Mouse (Mus musculus): ENCODE results near the gene Efcab11. TPM values are rescaled to one million over a fixed set of nuclear protein-coding genes. Genes with fewer than 3 reads are reported as not detected.

Efcab11 gene
- polyA plus RNA-seq, 1 experiment from 2014 or later, result 18.6 TPM

- Histone ChIP-seq H3K4me1 (ENCODE audit: control insufficient read depth, insufficient read depth, low read length) (no peaks in the 10 kb centered on the region), H3K27me3 (ENCODE audit: control insufficient read depth, insufficient read depth, low read length) (no peaks in the 10 kb centered on the region), H3K4me2 (ENCODE audit: low read depth) (no peak overlapping the region), H3K9ac (ENCODE audit: low read length) (no peak overlapping the region), H3K9me3 (ENCODE audit: control insufficient read depth, low read length) (no peaks in the 10 kb centered on the region), H3K4me3 (ENCODE audit: low read depth, low read length) (no peak overlapping the region), H3K36me3 (ENCODE audit: control insufficient read depth, insufficient read depth, low read length) (no peaks in the 10 kb centered on the region), H3K27ac (ENCODE audit: low read depth, low read length) (no peak overlapping the region)
- WGBS, result 79% methylated on average over 3 of the region's 3 CpGs
- DNase-seq (ENCODE audit: low spot score) (no peak), ATAC-seq (ENCODE audit: insufficient read depth, low FRiP score, low TSS enrichment) (no peak)
Measured at GRCm38 (mm10) chr12:99764053-99764452, 120.2 kb downstream of the Efcab11 start.

- ATAC-seq (ENCODE audit: insufficient read depth, low FRiP score, low TSS enrichment) (peak; percentile 91), DNase-seq (ENCODE audit: low spot score) (peak; percentile 60)
- Histone ChIP-seq H3K4me2 (ENCODE audit: low read depth) (no peak overlapping the region), H3K9me3 (ENCODE audit: control insufficient read depth, low read length) (no peaks in the 10 kb centered on the region), H3K36me3 (ENCODE audit: control insufficient read depth, insufficient read depth, low read length) (no peaks in the 10 kb centered on the region), H3K9ac (ENCODE audit: low read length) (no peak overlapping the region), H3K27me3 (ENCODE audit: control insufficient read depth, insufficient read depth, low read length) (no peaks in the 10 kb centered on the region), H3K4me1 (ENCODE audit: control insufficient read depth, insufficient read depth, low read length) (0 out of 2 replicates have a peak, but pooled peaks cover 3% of the 10 kb centered on the region), H3K27ac (ENCODE audit: low read depth, low read length) (no peak overlapping the region), H3K4me3 (ENCODE audit: low read depth, low read length) (no peak overlapping the region)
- 52% methylated on average over 15 of the region's 15 CpGs for WGBS
Measured at GRCm38 (mm10) chr12:99757754-99758526, 126.3 kb downstream of the Efcab11 start.

- no peak overlapping the region for H3K9ac ChIP-seq (ENCODE audit: low read length)
- no peak overlapping the region for H3K4me3 ChIP-seq (ENCODE audit: low read depth, low read length)
- no peaks in the 10 kb centered on the region for H3K36me3 ChIP-seq (ENCODE audit: control insufficient read depth, insufficient read depth, low read length)
- ATAC-seq (ENCODE audit: insufficient read depth, low FRiP score, low TSS enrichment), result no peak
- DNase-seq (ENCODE audit: low spot score), result peak; percentile 15
- 68% methylated on average over 18 of the region's 18 CpGs for WGBS
- H3K27me3 ChIP-seq (ENCODE audit: control insufficient read depth, insufficient read depth, low read length), result no peaks in the 10 kb centered on the region
- 0 out of 2 replicates have a peak, but pooled peaks cover 3% of the 10 kb centered on the region for H3K4me1 ChIP-seq (ENCODE audit: control insufficient read depth, insufficient read depth, low read length)
- no peak overlapping the region for H3K4me2 ChIP-seq (ENCODE audit: low read depth)
- H3K9me3 ChIP-seq (ENCODE audit: control insufficient read depth, low read length), result no peaks in the 10 kb centered on the region
- no peak overlapping the region for H3K27ac ChIP-seq (ENCODE audit: low read depth, low read length)
Measured at GRCm38 (mm10) chr12:99756914-99757687, 127.1 kb downstream of the Efcab11 start.

- 91% methylated on average over 9 of the region's 9 CpGs for WGBS
- 0 out of 2 replicates have a peak, but pooled peaks cover 3% of the 10 kb centered on the region for H3K4me1 ChIP-seq (ENCODE audit: control insufficient read depth, insufficient read depth, low read length)
- H3K36me3 ChIP-seq (ENCODE audit: control insufficient read depth, insufficient read depth, low read length), result no peaks in the 10 kb centered on the region
- H3K9ac ChIP-seq (ENCODE audit: low read length), result no peak overlapping the region
- no peaks in the 10 kb centered on the region for H3K27me3 ChIP-seq (ENCODE audit: control insufficient read depth, insufficient read depth, low read length)
- no peak overlapping the region for H3K4me2 ChIP-seq (ENCODE audit: low read depth)
- H3K4me3 ChIP-seq (ENCODE audit: low read depth, low read length), result no peak overlapping the region
- DNase-seq (ENCODE audit: low spot score) (no peak), ATAC-seq (ENCODE audit: insufficient read depth, low FRiP score, low TSS enrichment) (no peak)
- H3K9me3 ChIP-seq (ENCODE audit: control insufficient read depth, low read length), result no peaks in the 10 kb centered on the region
- no peak overlapping the region for H3K27ac ChIP-seq (ENCODE audit: low read depth, low read length)
Measured at GRCm38 (mm10) chr12:99756213-99756612, 128.0 kb downstream of the Efcab11 start.

GRCm38 (mm10) chr12:99752986-99753385, 131.3 kb downstream of the Efcab11 start:
- Histone ChIP-seq H3K36me3 (ENCODE audit: control insufficient read depth, insufficient read depth, low read length) (no peaks in the 10 kb centered on the region), H3K9ac (ENCODE audit: low read length) (no peak overlapping the region), H3K4me2 (ENCODE audit: low read depth) (no peak overlapping the region), H3K9me3 (ENCODE audit: control insufficient read depth, low read length) (no peaks in the 10 kb centered on the region), H3K4me3 (ENCODE audit: low read depth, low read length) (no peak overlapping the region), H3K27ac (ENCODE audit: low read depth, low read length) (no peak overlapping the region), H3K4me1 (ENCODE audit: control insufficient read depth, insufficient read depth, low read length) (0 out of 2 replicates have a peak, but pooled peaks cover 3% of the 10 kb centered on the region), H3K27me3 (ENCODE audit: control insufficient read depth, insufficient read depth, low read length) (no peaks in the 10 kb centered on the region)
- ATAC-seq (ENCODE audit: insufficient read depth, low FRiP score, low TSS enrichment) (no peak), DNase-seq (ENCODE audit: low spot score) (no peak)
- WGBS, result 89% methylated on average over 11 of the region's 11 CpGs

GRCm38 (mm10) chr12:99749391-99749790, 134.8 kb downstream of the Efcab11 start:
- DNase-seq (ENCODE audit: low spot score), result no peak

GRCm38 (mm10) chr12:99741631-99742030, 142.6 kb downstream of the Efcab11 start:
- Histone ChIP-seq H3K4me1 (ENCODE audit: control insufficient read depth, insufficient read depth, low read length) (0 out of 2 replicates have a peak, but pooled peaks cover 5% of the 10 kb centered on the region), H3K4me2 (ENCODE audit: low read depth) (no peak overlapping the region), H3K9me3 (ENCODE audit: control insufficient read depth, low read length) (no peaks in the 10 kb centered on the region), H3K27me3 (ENCODE audit: control insufficient read depth, insufficient read depth, low read length) (no peaks in the 10 kb centered on the region), H3K27ac (ENCODE audit: low read depth, low read length) (no peak overlapping the region), H3K36me3 (ENCODE audit: control insufficient read depth, insufficient read depth, low read length) (no peaks in the 10 kb centered on the region), H3K9ac (ENCODE audit: low read length) (no peak overlapping the region), H3K4me3 (ENCODE audit: low read depth, low read length) (no peak overlapping the region)
- DNase-seq (ENCODE audit: low spot score) (no peak), ATAC-seq (ENCODE audit: insufficient read depth, low FRiP score, low TSS enrichment) (no peak)
- WGBS, result 84% methylated on average over 8 of the region's 8 CpGs

More at GRCm38 (mm10) chr12:99749391-99749790, 134.8 kb downstream of the Efcab11 start:
- ATAC-seq (ENCODE audit: insufficient read depth, low FRiP score, low TSS enrichment), result no peak
- Histone ChIP-seq H3K4me2 (ENCODE audit: low read depth) (no peak overlapping the region), H3K4me3 (ENCODE audit: low read depth, low read length) (no peak overlapping the region), H3K27me3 (ENCODE audit: control insufficient read depth, insufficient read depth, low read length) (no peaks in the 10 kb centered on the region), H3K36me3 (ENCODE audit: control insufficient read depth, insufficient read depth, low read length) (no peaks in the 10 kb centered on the region), H3K9me3 (ENCODE audit: control insufficient read depth, low read length) (no peaks in the 10 kb centered on the region), H3K4me1 (ENCODE audit: control insufficient read depth, insufficient read depth, low read length) (no peaks in the 10 kb centered on the region), H3K9ac (ENCODE audit: low read length) (no peak overlapping the region), H3K27ac (ENCODE audit: low read depth, low read length) (no peak overlapping the region)
- WGBS, result 71% methylated on average over 3 of the region's 3 CpGs

GRCm38 (mm10) chr12:99739211-99739610, 145.0 kb downstream of the Efcab11 start:
- Histone ChIP-seq H3K4me3 (ENCODE audit: low read depth, low read length) (no peak overlapping the region), H3K4me1 (ENCODE audit: control insufficient read depth, insufficient read depth, low read length) (0 out of 2 replicates have a peak, but pooled peaks cover 5% of the 10 kb centered on the region), H3K4me2 (ENCODE audit: low read depth) (no peak overlapping the region), H3K9ac (ENCODE audit: low read length) (no peak overlapping the region), H3K27me3 (ENCODE audit: control insufficient read depth, insufficient read depth, low read length) (no peaks in the 10 kb centered on the region), H3K27ac (ENCODE audit: low read depth, low read length) (no peak overlapping the region), H3K36me3 (ENCODE audit: control insufficient read depth, insufficient read depth, low read length) (no peaks in the 10 kb centered on the region), H3K9me3 (ENCODE audit: control insufficient read depth, low read length) (no peaks in the 10 kb centered on the region)
- no peak for DNase-seq (ENCODE audit: low spot score)
- ATAC-seq (ENCODE audit: insufficient read depth, low FRiP score, low TSS enrichment), result no peak
- WGBS, result 69% methylated on average over 5 of the region's 5 CpGs

All from neural tube, embryonic 11.5 days (tissue).